Mouse (Mus musculus) ovary, adult 2 months (tissue): ENCODE results near the gene Med15. TPM values are rescaled to one million over a fixed set of nuclear protein-coding genes. Genes with fewer than 3 reads are reported as not detected.

Experiments used
- polyA plus RNA-seq: library from polyadenylated mRNA; depleted of rRNA; stranded (reverse); fragments of >200 nt; gene quantifications from 2 replicates; pipeline ENCODE4 v1.2.3, GENCODE M21; 2012; rRNA removed

Med15 gene
- polyA plus RNA-seq, result 112 and 197 TPM in 2 replicates

DNA sequence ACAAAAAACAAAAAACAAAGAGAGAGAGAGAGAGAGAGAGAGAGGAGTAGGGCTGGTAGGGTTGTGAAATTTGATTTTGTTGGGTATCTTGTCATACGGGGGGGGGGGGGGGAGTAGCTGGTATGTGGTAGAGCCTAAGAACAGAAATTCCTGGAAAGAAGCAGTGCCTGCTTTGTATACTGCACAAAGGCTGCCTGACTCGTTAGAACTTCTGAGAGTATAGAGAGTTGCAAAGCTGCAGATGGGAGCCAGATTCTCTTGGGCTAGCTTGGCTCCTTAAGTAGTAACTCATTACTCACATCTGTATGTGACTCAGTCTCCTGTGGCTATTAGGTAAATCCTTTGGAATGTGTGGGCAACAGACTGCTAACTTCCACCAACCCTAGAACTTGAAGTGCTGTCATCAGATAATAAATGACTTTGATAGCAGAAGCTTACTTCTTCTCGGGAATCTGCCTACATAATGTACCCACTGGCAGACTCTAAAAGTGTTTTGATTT, at the start of gene Med15:
Gene Med15 (minus strand): TSS at position 51 of the 500 bp plus-strand sequence.

GRCm38 (mm10) chr16:17759344-17759773, 26.7 kb upstream of the Med15 start, which contains the start of gene Klhl22:
Gene Klhl22 (plus strand): TSS chr16:17759618.

GRCm38 (mm10) chr16:17646310-17647114, 86.2 kb downstream of the Med15 start, which contains the start of gene Ccdc74a:
Gene Ccdc74a (plus strand): TSS chr16:17646470.

DNA sequence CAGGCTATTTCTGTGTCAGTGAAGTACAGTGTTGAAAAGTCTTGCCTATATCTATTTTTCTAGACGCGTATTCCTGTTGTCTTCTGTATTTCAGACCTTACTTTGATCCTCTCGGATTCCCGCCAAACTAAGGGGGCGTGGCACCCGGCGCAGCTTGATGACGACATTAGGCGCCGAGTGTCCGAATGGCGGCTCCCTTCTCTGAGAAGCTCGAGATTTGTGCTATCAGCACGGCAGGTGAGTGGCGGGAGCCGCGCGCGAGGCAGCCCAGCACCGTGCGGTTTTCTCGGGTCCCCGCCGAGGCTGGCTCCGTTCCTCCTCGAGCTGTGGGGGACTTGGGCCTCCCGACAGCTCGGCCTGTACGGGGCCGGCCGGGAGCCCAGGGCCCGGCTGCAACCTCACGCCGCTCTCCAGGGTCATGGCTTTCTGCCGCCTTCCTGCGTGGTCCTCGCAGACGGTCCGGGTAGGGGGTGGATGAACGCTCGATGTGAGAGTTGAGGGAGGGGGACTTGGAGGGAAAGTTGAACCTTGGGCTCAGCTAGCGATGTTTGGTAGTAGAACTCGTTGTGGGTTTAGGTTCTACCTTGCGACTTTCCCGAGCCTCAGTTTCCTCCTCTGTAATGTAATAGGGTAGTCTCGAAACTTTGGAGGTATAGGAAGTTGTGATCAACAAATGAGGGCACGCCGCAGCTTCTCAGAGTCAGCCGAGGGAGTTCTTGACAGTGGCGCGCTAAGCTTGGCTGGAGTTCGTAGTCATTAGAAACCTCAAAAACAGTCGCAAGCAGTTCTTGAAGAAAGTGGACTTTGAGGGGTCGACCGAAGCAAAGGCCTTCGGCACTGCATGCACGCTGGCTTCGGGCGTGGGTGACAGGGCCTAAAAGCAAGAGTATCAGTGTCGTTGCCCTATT, 113.2 kb downstream of the Med15 start, which contains the start of gene Smpd4:
Gene Smpd4 (plus strand): TSS at position 157 of the 908 bp plus-strand sequence.

Other genes with a start within 250 kb of the Med15 start
- gene Aifm3, start 243.3 kb downstream of the Med15 start, polyA plus RNA-seq, result 4.2 and 4.3 TPM in 2 replicates
- gene Lztr1, start 224.2 kb downstream of the Med15 start, polyA plus RNA-seq, result 407 and 481 TPM in 2 replicates
- 145 and 160 TPM in 2 replicates for gene Thap7, start 201.8 kb downstream of the Med15 start, polyA plus RNA-seq
- 12.1 and 12.8 TPM in 2 replicates for gene Lrrc74b, start 171.6 kb downstream of the Med15 start, polyA plus RNA-seq
- 13.2 and 17.1 TPM in 2 replicates for gene P2rx6, start 171.0 kb downstream of the Med15 start, polyA plus RNA-seq
- 52.7 and 62.9 TPM in 2 replicates for gene Slc7a4, start 149.7 kb downstream of the Med15 start, polyA plus RNA-seq
- 84.1 and 97.5 TPM in 2 replicates for gene Smpd4, start 113.5 kb downstream of the Med15 start, polyA plus RNA-seq
- gene Ccdc74a, start 86.4 kb downstream of the Med15 start, polyA plus RNA-seq, result 9.6 and 11.7 TPM in 2 replicates
- gene Klhl22, start 26.7 kb upstream of the Med15 start, polyA plus RNA-seq, result 148 and 167 TPM in 2 replicates
- gene Scarf2, start 64.4 kb upstream of the Med15 start, polyA plus RNA-seq, result 189 and 286 TPM in 2 replicates
- gene B830017H08Rik, start 100.2 kb upstream of the Med15 start, polyA plus RNA-seq, result 1.6 and 2.9 TPM in 2 replicates
- gene Car15, start 105.5 kb upstream of the Med15 start, polyA plus RNA-seq, result 7.8 and 10.4 TPM in 2 replicates
- gene Gm20518, start 158.8 kb upstream of the Med15 start, polyA plus RNA-seq, result 1.9 and 2.4 TPM in 2 replicates
- 0.12 TPM in 1 of 2 replicates, not detected in the other for gene Tssk1, start 161.3 kb upstream of the Med15 start, polyA plus RNA-seq
- gene Dgcr2, start 165.7 kb upstream of the Med15 start, polyA plus RNA-seq, result 236 and 311 TPM in 2 replicates
- not detected in 2 replicates for gene Tssk2, start 165.7 kb upstream of the Med15 start, polyA plus RNA-seq
- 26.4 and 34.9 TPM in 2 replicates for gene Ess2, start 178.5 kb upstream of the Med15 start, polyA plus RNA-seq
- gene Gsc2, start 182.2 kb upstream of the Med15 start, polyA plus RNA-seq, result 0.32 TPM in 1 of 2 replicates, not detected in the other
- gene Slc25a1, start 195.3 kb upstream of the Med15 start, polyA plus RNA-seq, result 223 and 245 TPM in 2 replicates
- gene Vpreb2, start 247.5 kb upstream of the Med15 start, polyA plus RNA-seq, result not detected in 2 replicates